Mouse (Mus musculus): ENCODE results near the gene Mgat4a.

The Mgat4a gene

GRCm38 (mm10) chr1:37540810-37541658, at the start of gene Mgat4a:
TSS of gene Mgat4a (minus strand) at chr1:37541016.
- in situ Hi-C loops (cut with MboI, MseI), result no loop called here

GRCm38 (mm10) chr1:37585809-37586480, 45.1 kb upstream of the Mgat4a start:
- in situ Hi-C loops (cut with MboI, MseI), result no loop called here

- in situ Hi-C loops (cut with MboI, MseI), result no loop called here
Observed at GRCm38 (mm10) chr1:37583795-37584464, 43.1 kb upstream of the Mgat4a start.

- in situ Hi-C loops (cut with MboI, MseI), result no loop called here
Observed at GRCm38 (mm10) chr1:37583167-37583566, 42.4 kb upstream of the Mgat4a start.

- in situ Hi-C loops (cut with MboI, MseI), result no loop called here
Observed at GRCm38 (mm10) chr1:37579686-37580085, 38.9 kb upstream of the Mgat4a start.

- in situ Hi-C loops (cut with MboI, MseI), result no loop called here
Observed at GRCm38 (mm10) chr1:37572528-37573272, 31.9 kb upstream of the Mgat4a start.

- in situ Hi-C loops (cut with MboI, MseI), result no loop called here
Observed at GRCm38 (mm10) chr1:37568379-37568778, 27.6 kb upstream of the Mgat4a start.

- in situ Hi-C loops (cut with MboI, MseI), result no loop called here
Observed at GRCm38 (mm10) chr1:37566754-37567153, 25.9 kb upstream of the Mgat4a start.

GRCm38 (mm10) chr1:37566344-37566743, 25.5 kb upstream of the Mgat4a start:
- in situ Hi-C loops (cut with MboI, MseI), result no loop called here

DNA sequence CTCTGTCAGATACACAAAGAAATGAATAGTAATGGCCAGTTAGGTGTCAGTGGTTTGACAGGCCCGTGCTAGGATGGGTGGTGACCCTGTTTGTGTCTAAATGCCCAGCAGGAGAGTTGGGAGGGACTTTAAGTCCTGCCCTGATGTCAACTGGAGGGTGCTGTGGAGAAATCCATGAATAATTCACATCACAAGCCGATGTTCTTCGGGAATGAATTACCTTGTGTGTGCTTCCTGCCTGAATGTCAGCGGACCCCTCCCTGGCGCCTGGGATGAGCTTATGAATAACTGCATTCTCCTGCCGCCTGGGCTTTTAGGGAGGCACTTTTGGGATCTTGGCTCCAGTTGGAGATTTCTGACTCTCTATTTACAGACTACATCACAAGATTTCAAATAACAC, 24.6 kb upstream of the Mgat4a start:
- in situ Hi-C loops (cut with MboI, MseI), result no loop called here

DNA sequence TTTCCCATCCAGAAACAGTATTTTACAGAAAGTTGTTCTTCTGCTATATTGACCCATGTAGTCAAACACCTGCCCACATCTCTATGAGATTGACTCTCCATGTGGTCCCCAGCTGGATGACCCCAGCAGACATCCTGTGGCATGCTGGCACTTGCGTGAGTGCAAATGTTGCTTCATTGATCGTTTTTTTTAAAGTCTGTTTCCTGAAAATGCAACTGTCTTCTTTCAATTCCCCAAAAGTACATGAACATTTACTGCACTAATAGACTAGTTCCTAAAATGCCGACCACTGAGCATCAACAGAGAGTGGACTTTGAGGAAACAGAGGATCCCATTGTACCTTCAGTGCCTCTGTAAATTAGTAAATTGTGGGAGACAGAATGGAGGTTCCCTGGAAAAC, 21.1 kb upstream of the Mgat4a start:
- in situ Hi-C loops (cut with MboI, MseI), result no loop called here

DNA sequence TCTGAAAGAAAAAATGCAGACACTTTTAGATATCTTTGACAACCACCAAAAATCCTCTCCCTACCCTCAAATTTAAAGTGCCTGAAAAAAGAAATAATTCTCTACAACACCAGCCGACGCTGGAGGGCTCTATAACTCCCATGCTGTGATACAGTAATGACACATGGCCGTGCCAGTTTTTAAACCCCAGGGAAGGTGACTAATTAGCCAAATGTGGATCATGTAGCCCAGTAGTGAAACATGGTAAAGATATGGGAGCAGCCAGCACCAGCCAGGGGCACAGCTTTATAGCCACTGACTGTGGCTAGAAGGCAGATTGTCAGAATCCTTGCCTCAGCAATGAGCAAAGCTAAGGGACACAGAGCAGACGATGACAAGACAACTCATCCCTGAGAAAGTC, 19.5 kb upstream of the Mgat4a start:
- in situ Hi-C loops (cut with MboI, MseI), result no loop called here

GRCm38 (mm10) chr1:37551986-37552385, 11.2 kb upstream of the Mgat4a start:
- in situ Hi-C loops (cut with MboI, MseI), result no loop called here

DNA sequence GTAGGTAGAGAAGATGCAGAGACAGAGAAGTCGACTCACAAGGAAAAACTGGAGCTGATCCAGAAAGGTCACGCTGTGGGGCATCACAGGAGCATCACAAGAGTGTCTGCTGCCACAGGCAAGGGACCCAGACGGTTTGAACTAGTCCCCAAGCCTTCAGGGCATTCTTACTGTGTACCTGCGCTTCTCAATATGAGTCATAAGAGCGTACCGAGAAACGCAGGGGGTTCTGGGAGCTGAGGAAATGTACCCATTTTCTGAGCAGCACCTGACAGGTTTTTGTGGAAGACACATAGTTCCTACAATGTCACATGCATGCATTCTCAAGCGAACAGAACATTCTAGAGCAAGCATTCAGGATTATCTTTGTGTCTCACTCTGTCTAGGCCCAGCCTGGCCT, 8.7 kb upstream of the Mgat4a start:
- in situ Hi-C loops (cut with MboI, MseI), result no loop called here

GRCm38 (mm10) chr1:37546398-37547051, 5.7 kb upstream of the Mgat4a start:
- in situ Hi-C loops (cut with MboI, MseI), result no loop called here

GRCm38 (mm10) chr1:37544251-37544650, 3.4 kb upstream of the Mgat4a start:
- in situ Hi-C loops (cut with MboI, MseI), result no loop called here

DNA sequence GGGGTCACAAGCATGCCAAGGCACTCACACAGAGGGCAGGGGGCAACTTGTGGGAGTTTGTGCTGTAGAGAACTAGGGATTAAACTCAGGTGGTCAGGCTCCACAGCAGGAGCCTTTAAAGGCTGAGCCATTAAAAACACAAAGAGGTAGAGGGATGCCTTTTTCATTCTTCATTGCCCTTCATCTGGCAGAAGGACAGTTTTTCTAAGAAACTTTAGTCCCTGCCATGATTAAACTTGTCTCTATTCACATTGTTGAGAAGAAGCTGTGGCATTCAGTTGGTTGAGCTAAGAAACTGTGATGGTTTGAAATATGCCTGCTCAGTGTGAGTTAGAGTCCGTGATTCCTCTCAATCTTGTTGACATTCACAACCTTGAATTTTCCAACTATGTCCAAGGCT, 2.2 kb upstream of the Mgat4a start:
- in situ Hi-C loops (cut with MboI, MseI), result no loop called here

DNA sequence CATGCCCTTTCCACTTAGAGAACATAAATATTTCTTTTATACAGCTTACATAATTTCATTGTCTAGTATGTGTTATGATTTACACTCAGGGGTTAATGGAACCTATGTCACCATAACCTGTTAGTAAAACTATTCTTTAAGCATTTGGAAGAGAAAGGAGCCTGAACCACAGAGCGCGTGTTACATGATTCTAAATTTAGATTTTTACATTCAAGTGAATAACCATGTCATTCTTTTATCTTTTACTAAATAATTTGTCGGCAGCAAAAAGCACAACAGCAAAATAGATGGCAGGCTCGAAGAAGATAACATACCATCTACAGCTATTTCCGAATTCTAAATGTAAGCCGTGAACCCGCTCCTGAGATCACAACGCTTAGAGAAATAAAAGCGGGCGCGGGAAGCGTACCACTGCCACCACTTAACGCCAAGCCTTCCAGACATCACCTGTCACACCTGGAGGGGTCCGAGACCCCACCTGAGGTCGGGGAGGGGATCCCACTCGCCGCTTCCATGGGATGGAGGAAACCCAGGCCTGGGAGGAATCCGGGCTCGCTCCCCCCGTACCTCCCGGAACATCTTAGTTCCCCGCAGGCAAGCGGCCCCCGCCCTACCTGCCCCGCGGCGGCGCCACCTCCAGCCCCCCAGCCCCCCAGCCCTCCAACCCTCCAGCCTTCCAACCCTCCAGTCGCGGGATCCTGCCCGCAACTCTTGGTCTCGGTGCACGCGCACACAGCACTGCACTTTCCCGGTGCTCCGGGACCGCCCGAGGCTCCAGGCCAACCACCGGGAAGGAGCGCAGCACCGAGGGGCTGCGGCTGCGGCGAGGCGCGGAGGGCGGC, 627 bp downstream of the Mgat4a start:
- in situ Hi-C loops (cut with MboI, MseI), result loop anchor here (5.0 kb wide), 1 partner anchor 58 kb away; no protein-coding TSS in a partner anchor

- in situ Hi-C loops (cut with MboI, MseI), result loop anchor here (5.0 kb wide), 1 partner anchor 52 kb away; no protein-coding TSS in a partner anchor
Observed at GRCm38 (mm10) chr1:37534532-37535108, 6.2 kb downstream of the Mgat4a start.

- in situ Hi-C loops (cut with MboI, MseI), result no loop called here
Observed at GRCm38 (mm10) chr1:37533181-37533580, 7.6 kb downstream of the Mgat4a start.

Data from T-helper 1 cell (primary cell).